Mouse (Mus musculus) erythroblast, embryonic 14.5 days (primary cell): Measurements from ENCODE around the gene Fam241a.

Experiments
- GATA1 ChIP-seq: IDR thresholded peaks from 2 replicates; pipeline ENCODE4 v1.6.1; 2012; ENCODE audit warnings: low read length, inconsistent platforms, mixed read lengths
- TAL1 ChIP-seq: IDR thresholded peaks from 3 replicates; pipeline ENCODE4 v1.6.1; 2012; ENCODE audit warnings: low read length, inconsistent platforms, mixed read lengths

DNA sequence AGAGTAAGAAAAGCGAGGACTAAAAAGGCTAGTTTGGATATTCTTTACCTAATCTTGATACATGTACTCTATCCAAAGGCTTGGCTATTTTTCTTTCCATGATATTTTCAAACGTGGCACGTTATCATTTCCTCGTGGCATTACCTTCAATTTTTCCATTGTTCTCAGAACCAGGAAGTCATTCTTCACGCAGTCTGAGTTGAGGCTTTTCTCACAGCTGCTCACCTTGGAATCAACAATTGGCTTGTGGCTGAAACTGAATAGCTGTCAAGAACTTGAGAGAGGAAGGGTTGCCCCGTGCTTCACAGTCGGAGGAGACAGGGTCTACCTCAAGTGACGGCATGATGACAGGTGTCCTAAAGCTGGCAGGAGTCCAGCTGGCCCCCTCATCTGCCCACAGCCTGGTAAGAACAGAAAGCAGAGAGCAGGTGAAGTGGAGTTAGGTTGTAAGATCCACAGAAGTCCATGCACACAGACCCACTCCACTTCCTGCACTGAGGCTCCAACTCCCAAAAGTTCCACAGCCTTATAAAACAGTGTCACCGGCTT, 30.6 kb upstream of the Fam241a start:
- TF ChIP-seq TAL1 (no peak), GATA1 (no peak)
